Mouse (Mus musculus) ES-Bruce4 (cell line): ENCODE data around the gene Nxpe4.

Experiments used
- CTCF ChIP-seq: IDR thresholded peaks from one replicate; pipeline ENCODE4 v1.8.1; 2011; ENCODE audit warnings: low read depth, low read length
- POLR2A ChIP-seq: IDR thresholded peaks from one replicate; pipeline ENCODE4 v1.8.1; 2011; ENCODE audit warnings: low read length; ENCODE audit not compliant: insufficient read depth

- TF ChIP-seq POLR2A (no peak), CTCF (no peak)
Measured at GRCm38 (mm10) chr9:48418829-48419228, 257.0 kb downstream of the Nxpe4 start.
